Mouse (Mus musculus) midbrain, embryonic 11.5 days (tissue): ENCODE data around the gene Zic4. TPM values are rescaled to one million over a fixed set of nuclear protein-coding genes. Genes with fewer than 3 reads are reported as not detected.

ENCODE experiments used
- ATAC-seq: fragments of 200-750 bp; cut with Nextera tagmentation; 2 replicates; pipeline ENCODE4 v1.8.0; 2017; ENCODE audit warnings: moderate TSS enrichment, moderate library complexity; ENCODE audit not compliant: low FRiP score
- DNase-seq: peaks from one replicate; pipeline ENCODE4 v3.0.0; 2015; ENCODE audit warnings: low spot score; ENCODE audit errors: missing footprints
- H3K27ac ChIP-seq: fragments of 300-500 bp; sonication (generic); 2 replicates; pipeline ENCODE4 v1.5.1; 2014; ENCODE audit warnings: low read depth, low read length
- H3K27me3 ChIP-seq: fragments of 300-500 bp; sonication (generic); 2 replicates; pipeline ENCODE4 v1.6.1; 2014; ENCODE audit warnings: mild to moderate bottlenecking, low read length, moderate library complexity, mixed read lengths; ENCODE audit not compliant: control insufficient read depth, insufficient read depth
- H3K36me3 ChIP-seq: fragments of 300-500 bp; sonication (generic); 2 replicates; pipeline ENCODE4 v1.6.1; 2014; ENCODE audit warnings: mild to moderate bottlenecking, low read length, moderate library complexity, mixed read lengths; ENCODE audit not compliant: control insufficient read depth, insufficient read depth
- H3K4me1 ChIP-seq: fragments of 300-500 bp; sonication (generic); 2 replicates; pipeline ENCODE4 v1.6.1; 2014; ENCODE audit warnings: low read length; ENCODE audit not compliant: control insufficient read depth, insufficient read depth
- H3K4me2 ChIP-seq: fragments of 300-500 bp; sonication (generic); 2 replicates; pipeline ENCODE4 v1.6.1; 2014; ENCODE audit warnings: mild to moderate bottlenecking, moderate library complexity
- H3K4me3 ChIP-seq: fragments of 300-500 bp; sonication (generic); 2 replicates; pipeline ENCODE4 v1.5.1; 2014; ENCODE audit warnings: low read depth, low read length
- H3K9ac ChIP-seq: fragments of 300-500 bp; sonication (generic); 2 replicates; pipeline ENCODE4 v1.6.1; 2014; ENCODE audit warnings: low read length
- H3K9me3 ChIP-seq: fragments of 300-500 bp; sonication (generic); 2 replicates; pipeline ENCODE4 v1.6.1; 2016; ENCODE audit warnings: low read length; ENCODE audit not compliant: control insufficient read depth
- WGBS: fragments of 180-500 bp; shearing (Covaris S2); extraction: QIAGEN DNeasy Blood & Tissue Kit; methylation state at CpG from one replicate; pipeline ENCODE4 v1.1.7; 2014; 5-methylcytosine and 5-hydroxymethylcytosine counted together
- polyA plus RNA-seq: library from polyadenylated mRNA; unstranded; fragments of >200 nt; fragmentation: Nextera tagmentation; extraction: Ambion mirVana; gene quantifications from 2 replicates; pipeline ENCODE4 v1.2.1, GENCODE M21; 2014

The Zic4 gene
- 41.7 and 42.5 TPM in 2 replicates for polyA plus RNA-seq

DNA sequence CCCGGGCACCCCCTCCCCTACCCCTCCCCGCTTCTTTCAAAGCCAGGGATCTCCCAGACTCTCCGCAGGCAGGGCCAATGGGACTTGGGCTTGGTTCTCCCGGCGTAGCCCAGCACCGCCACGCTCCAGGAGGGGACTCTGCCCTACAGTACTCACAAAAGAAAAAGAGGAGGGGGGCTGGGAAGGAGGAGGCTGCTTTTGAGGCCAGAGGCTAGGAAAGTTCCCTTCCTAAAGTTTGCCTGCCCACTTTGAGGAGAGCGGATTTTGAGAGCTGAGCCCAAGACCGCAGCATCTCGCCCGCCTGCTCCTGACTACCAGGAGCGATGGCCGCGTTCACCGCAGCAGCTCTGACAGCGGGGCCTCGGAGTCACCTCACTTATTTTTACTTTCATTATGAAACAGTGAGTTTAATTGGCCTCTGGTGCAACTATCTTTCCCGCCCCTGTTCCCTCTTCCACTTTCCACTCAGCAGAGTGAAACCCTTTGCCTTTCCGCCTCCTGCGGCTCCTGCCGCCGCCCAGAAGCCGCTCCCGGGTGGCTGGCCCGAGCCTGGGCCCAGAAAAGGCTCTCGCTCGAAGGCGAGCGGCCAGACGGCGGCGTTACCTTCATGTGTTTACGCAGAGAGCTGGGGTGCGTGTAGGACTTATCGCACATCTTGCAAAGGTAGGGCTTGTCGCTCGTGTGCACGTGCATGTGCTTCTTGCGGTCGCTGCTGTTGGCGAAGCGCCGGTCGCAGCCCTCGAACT is at the start of gene Zic4:
Gene Zic4 (plus strand): TSS at position 558 of the 746 bp plus-strand sequence.
- H3K4me1 ChIP-seq, result no peaks in the 10 kb centered on the region

DNA sequence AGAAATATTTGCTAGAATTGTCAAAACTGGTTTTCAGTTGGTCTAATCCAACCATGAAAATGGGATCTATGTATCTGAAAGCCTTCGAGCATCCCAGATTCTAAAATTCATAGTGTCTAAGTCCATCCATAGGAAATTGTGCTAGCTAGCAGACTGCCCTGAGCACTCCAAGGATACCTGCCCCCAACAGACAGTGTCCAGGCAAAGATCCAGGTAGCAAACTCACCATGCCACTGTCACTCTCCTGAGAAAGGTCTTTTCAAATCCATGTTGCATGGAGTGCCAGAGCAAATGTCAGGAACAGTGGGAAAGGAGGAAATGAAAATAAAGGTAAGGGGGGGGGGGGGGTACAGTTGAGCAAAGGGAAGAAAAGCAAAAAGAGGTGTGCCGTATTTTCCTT is 14.6 kb upstream of the Zic4 start:
- Histone ChIP-seq H3K27ac (no peak overlapping the region), H3K27me3 (peaks cover 32% of the 10 kb centered on the region), H3K9me3 (no peaks in the 10 kb centered on the region), H3K4me2 (no peak overlapping the region), H3K9ac (no peak overlapping the region), H3K36me3 (no peaks in the 10 kb centered on the region), H3K4me3 (no peak overlapping the region), H3K4me1 (0 out of 2 replicates have a peak, but pooled peaks cover 2% of the 10 kb centered on the region)
- no peak for ATAC-seq
- WGBS, result 84% methylated on average over 2 of the region's 2 CpGs
- DNase-seq, result peak; percentile 83

More for the DNA sequence above, at the start of gene Zic4:
- H3K9me3 ChIP-seq, result no peaks in the 10 kb centered on the region
- WGBS, result under 1% methylated on average over 45 of the region's 45 CpGs
- H3K27me3 ChIP-seq, result peaks cover 55% of the 10 kb centered on the region
- peaks cover 2% of the 10 kb centered on the region; the same call in 1 of the 2 replicates for H3K36me3 ChIP-seq
- ATAC-seq, result peak; percentile 78
- peak within 1 kb of the TSS; percentile 71 for H3K4me3 ChIP-seq
- peak; percentile 98 for DNase-seq
- peak within 1 kb of the TSS; percentile 91 for H3K27ac ChIP-seq
- peak within 1 kb of the TSS; percentile 49 for H3K4me2 ChIP-seq
- peak within 1 kb of the TSS; percentile 94 for H3K9ac ChIP-seq

DNA sequence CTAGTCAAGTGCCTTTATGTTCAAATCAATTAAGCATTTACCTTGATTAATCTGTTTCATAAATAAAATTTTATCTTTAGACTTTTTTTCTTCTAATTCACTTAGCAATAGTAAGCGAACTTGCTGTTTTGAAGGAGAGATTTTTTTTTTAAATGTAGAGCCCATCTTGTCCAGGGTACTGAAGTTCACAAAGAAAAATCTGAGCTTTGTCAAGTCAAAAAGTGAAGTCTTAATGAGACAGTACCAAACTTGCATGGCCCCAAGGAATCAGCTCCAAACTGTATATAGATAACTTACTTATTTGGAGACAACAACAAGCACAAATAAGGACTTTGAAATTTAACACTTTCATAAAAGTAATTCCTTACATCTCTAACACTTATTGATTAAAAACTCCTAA is 13.5 kb upstream of the Zic4 start:
- no peaks in the 10 kb centered on the region for H3K36me3 ChIP-seq
- no peak overlapping the region for H3K27ac ChIP-seq
- DNase-seq, result peak; percentile 87
- H3K4me3 ChIP-seq, result no peak overlapping the region
- no peaks in the 10 kb centered on the region for H3K9me3 ChIP-seq
- H3K4me1 ChIP-seq, result peaks cover 7% of the 10 kb centered on the region
- no peak for ATAC-seq
- WGBS, result 43% methylated on average over 1 of the region's 1 CpGs
- peaks cover 40% of the 10 kb centered on the region for H3K27me3 ChIP-seq
- no peak overlapping the region for H3K4me2 ChIP-seq
- H3K9ac ChIP-seq, result no peak overlapping the region

- peak overlapping the region; percentile 54 for H3K4me2 ChIP-seq
- ATAC-seq (no peak), DNase-seq (peak; percentile 96)
- peak overlapping the region; percentile 31 for H3K4me3 ChIP-seq
- peak overlapping the region; percentile 64 for H3K9ac ChIP-seq
- no peaks in the 10 kb centered on the region for H3K36me3 ChIP-seq
- H3K4me1 ChIP-seq, result peaks cover 15% of the 10 kb centered on the region
- WGBS, result under 1% methylated on average over 16 of the region's 16 CpGs
- H3K27me3 ChIP-seq, result peaks cover 52% of the 10 kb centered on the region
- H3K27ac ChIP-seq, result peak overlapping the region; percentile 58
- no peaks in the 10 kb centered on the region for H3K9me3 ChIP-seq
These were observed 11.9 kb upstream of the Zic4 start for GRCm38 (mm10) chr9:91350211-91350791.

DNA sequence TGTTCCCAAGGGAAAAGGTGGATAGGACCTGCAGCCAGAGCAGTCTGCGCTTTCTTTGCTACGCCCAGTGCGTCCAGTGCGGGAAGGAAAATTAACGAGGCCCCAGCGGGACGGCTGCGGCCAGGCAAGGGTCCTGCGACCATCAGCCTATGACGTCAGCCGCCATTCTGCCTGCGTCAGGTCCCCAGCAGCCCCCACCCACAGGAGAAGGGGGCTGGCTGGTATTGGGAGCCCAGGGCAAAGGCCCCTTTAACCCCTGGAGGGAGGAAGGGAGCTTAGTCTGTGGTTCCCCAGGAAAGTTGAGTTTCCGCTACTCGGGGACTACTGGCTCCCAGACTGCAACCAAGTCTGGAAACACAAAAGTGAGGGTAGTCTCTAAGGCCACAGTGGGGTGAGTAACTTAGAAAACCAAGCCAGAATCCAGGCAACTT is 11.3 kb upstream of the Zic4 start:
- peak overlapping the region; percentile 64 for H3K9ac ChIP-seq
- H3K36me3 ChIP-seq, result no peaks in the 10 kb centered on the region
- peaks cover 15% of the 10 kb centered on the region for H3K4me1 ChIP-seq
- DNase-seq (no peak), ATAC-seq (peak; percentile 57)
- peak overlapping the region; percentile 31 for H3K4me3 ChIP-seq
- H3K9me3 ChIP-seq, result no peaks in the 10 kb centered on the region
- peak overlapping the region; percentile 54 for H3K4me2 ChIP-seq
- peaks cover 57% of the 10 kb centered on the region for H3K27me3 ChIP-seq
- 0% methylated on average over 14 of the region's 14 CpGs for WGBS
- H3K27ac ChIP-seq, result peak overlapping the region; percentile 58

DNA sequence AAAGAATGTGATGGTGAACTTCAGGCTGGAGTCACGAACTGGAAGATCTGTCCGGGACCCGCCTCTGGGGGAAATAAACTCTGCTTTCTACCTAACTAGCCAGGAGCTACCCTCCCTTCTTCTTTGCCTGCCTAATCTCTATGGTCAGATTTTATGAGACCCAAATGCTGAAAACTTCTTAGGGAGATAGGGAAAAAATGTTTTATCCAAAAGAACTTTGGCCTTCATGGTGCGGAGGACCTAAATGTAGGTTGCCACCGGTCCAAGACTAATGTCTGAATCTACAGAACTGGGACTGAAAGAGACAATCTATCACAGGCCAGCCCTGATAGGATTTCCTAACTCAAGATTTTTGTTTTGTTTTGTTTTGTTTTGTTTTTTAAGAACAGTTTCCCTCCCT is 10.9 kb upstream of the Zic4 start:
- 4% methylated on average over 5 of the region's 5 CpGs for WGBS
- DNase-seq (peak; percentile 93), ATAC-seq (no peak)
- Histone ChIP-seq H3K4me3 (peak overlapping the region; percentile 31), H3K9me3 (no peaks in the 10 kb centered on the region), H3K4me2 (peak overlapping the region; percentile 54), H3K36me3 (no peaks in the 10 kb centered on the region), H3K4me1 (peaks cover 15% of the 10 kb centered on the region), H3K27ac (peak overlapping the region; percentile 58; the same call in 1 of the 2 replicates), H3K27me3 (peaks cover 61% of the 10 kb centered on the region), H3K9ac (peak overlapping the region; percentile 64)

DNA sequence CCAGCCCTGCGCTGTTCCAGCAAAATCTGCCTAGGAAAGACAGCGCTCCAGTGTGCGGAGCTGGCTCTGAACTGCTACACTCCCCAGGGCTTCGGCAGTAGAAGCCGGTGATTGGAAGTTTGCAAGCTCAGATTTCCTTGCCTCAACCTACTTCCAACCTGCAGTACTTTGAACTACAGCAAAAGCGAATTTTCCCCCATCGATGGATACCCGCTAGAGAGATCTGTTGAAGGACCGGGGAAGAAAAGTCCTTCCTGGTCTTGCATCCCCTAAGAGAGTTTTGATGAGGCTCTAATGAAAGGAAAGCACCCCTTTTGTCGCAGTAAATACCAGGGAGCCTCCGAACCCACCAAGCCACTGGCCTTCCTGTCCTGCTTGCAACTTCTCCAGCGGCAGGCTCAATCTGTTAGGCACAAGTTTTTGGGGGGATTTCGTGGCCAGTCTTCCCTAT is 10.2 kb upstream of the Zic4 start:
- Histone ChIP-seq H3K4me2 (peak overlapping the region; percentile 54), H3K4me3 (peak overlapping the region; percentile 22), H3K9ac (peak overlapping the region; percentile 64), H3K4me1 (peaks cover 15% of the 10 kb centered on the region), H3K27ac (peak overlapping the region; percentile 25; the same call in 1 of the 2 replicates), H3K9me3 (no peaks in the 10 kb centered on the region), H3K36me3 (no peaks in the 10 kb centered on the region), H3K27me3 (peaks cover 67% of the 10 kb centered on the region)
- ATAC-seq (no peak), DNase-seq (peak; percentile 95)
- WGBS, result under 1% methylated on average over 13 of the region's 13 CpGs

DNA sequence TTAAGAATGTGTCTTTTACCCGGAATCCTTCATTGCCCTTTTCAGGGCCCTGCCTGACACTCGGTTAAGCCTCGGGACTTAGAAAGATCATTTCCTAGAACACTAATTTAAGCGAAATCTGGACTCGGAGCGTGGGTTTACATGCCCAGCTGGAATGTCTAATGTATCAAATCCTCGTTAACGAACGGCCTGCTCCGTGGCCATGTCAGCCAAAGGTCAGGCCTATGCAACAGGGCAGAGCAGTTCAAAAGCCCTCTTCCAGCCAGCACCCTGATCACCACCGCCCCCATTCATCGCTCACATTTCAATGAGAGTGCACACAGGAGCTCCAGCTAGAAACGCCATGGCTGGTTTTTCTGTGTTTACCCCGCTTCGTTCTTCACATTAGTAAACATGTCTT is 9.4 kb upstream of the Zic4 start:
- H3K4me2 ChIP-seq, result peak overlapping the region; percentile 54
- peak overlapping the region; percentile 42; the same call in 1 of the 2 replicates for H3K9ac ChIP-seq

More for the DNA sequence above, 9.4 kb upstream of the Zic4 start:
- Histone ChIP-seq H3K9me3 (no peaks in the 10 kb centered on the region), H3K4me1 (peaks cover 15% of the 10 kb centered on the region), H3K4me3 (peak overlapping the region; percentile 13; the same call in 1 of the 2 replicates), H3K27ac (peak overlapping the region; percentile 25; the same call in 1 of the 2 replicates), H3K27me3 (peaks cover 70% of the 10 kb centered on the region), H3K36me3 (no peaks in the 10 kb centered on the region)
- WGBS, result under 1% methylated on average over 15 of the region's 15 CpGs
- ATAC-seq, result no peak
- peak; percentile 97 for DNase-seq
